ENCODE assay signal across 16 mouse cellular contexts in the genomic region with DNA sequence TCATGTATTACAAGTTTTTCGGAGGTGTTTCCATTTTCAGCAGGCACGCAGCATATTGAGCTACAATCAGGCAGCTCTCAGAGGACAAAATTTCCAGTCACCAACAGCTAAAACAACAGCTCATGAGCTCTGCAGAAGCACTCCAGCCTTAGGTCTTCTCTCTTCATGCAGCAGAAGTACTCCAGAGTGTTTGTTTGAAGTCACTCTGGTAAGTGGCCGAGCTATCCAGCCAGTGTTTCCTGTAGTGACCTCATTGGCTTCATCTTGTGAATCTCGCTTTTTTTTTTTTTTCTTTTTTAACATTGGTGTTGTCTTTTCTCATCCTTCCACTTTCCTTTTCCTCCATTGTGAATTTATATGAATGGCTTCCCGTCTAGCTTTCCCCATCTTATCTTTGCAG. TPM values are rescaled to one million over a fixed set of nuclear protein-coding genes. Genes with fewer than 3 reads are reported as not detected.
"Had no signal": no experiment of that assay in that cellular context is flagged by ENCODE, and none has a peak within 500 bp of the region (broad histone marks: within the 10 kb centered on the region; RNA-seq: fewer than 3 reads in every experiment).

No protein-coding gene starts in this region.

- H3K4me3 ChIP-seq: limb, embryonic 12.5 days; limb, embryonic 15.5 days had no signal

- H3K4me1 ChIP-seq: limb, embryonic 12.5 days; limb, embryonic 15.5 days had no signal

- H3K9me3 ChIP-seq: limb, embryonic 12.5 days; limb, embryonic 15.5 days had no signal

- H3K4me2 ChIP-seq: limb, embryonic 12.5 days; limb, embryonic 15.5 days; liver, embryonic 11.5 days; midbrain, embryonic 11.5 days had no signal

- H3K9ac ChIP-seq: limb, embryonic 12.5 days; limb, embryonic 15.5 days; liver, embryonic 14.5 days; liver, postnatal 0 days had no signal

- H3K36me3 ChIP-seq: limb, embryonic 12.5 days; limb, embryonic 15.5 days had no signal

- ATAC-seq: intestine, postnatal 0 days; liver, postnatal 0 days had no signal

- DNase-seq: kidney, postnatal 10 days; kidney, postnatal 36 days; left cerebral cortex, postnatal 4 days; liver, postnatal 0 days; midbrain, embryonic 14.5 days; thymus, adult 2 months; thymus, postnatal 14 days; thymus, postnatal 4 days had no signal

- H3K27me3 ChIP-seq: limb, embryonic 12.5 days; limb, embryonic 15.5 days had no signal

- H3K27ac ChIP-seq: limb, embryonic 12.5 days; limb, embryonic 15.5 days; liver, embryonic 14.5 days; stomach, postnatal 0 days had no signal

RNA-seq across cellular contexts. Expression of a gene that starts 40.1 kb away (rescaled TPM):
- total RNA-seq: megakaryocyte progenitor cell, adult 5-6 weeks had no signal
- polyA plus RNA-seq: intestine, postnatal 0 days had no signal
